Mouse (Mus musculus): Measurements from ENCODE around the gene Cmc2. TPM values are rescaled to one million over a fixed set of nuclear protein-coding genes. Genes with fewer than 3 reads are reported as not detected.

Gene Cmc2
- polyA plus RNA-seq, 1 experiment from 2014 or later, result 82.7 TPM

DNA sequence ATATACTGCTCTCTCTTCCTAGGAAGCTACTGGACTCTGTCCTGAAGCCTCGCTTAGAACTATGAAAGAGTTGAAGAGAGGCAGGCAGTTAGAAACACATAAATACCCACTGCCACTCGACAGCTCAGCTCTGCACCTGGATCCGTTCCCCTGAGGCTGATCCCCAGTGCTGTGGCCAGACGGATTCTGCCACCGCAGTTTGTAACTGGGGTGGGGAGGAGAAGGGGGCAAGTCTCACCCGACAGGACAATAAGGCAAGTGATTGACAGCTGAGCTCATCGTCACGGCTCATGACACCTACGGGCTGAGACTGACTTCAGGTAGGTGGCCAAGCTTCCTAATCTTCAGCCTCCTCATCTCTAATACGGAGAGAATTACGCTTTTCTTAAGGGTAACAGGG lies 47.7 kb downstream of the Cmc2 start:
- H3K4me1 ChIP-seq (ENCODE audit: control insufficient read depth, insufficient read depth, low read length), result no peaks in the 10 kb centered on the region
- H3K4me2 ChIP-seq (ENCODE audit: low read depth, severe bottlenecking), result no peak overlapping the region
- no peaks in the 10 kb centered on the region for H3K36me3 ChIP-seq (ENCODE audit: control insufficient read depth, insufficient read depth, low read length)
- H3K9me3 ChIP-seq (ENCODE audit: control insufficient read depth, low read length), result no peaks in the 10 kb centered on the region
- 76% methylated on average over 11 of the region's 11 CpGs for WGBS
- DNase-seq (ENCODE audit: low spot score) (no peak), ATAC-seq (ENCODE audit: insufficient number of reproducible peaks, low FRiP score, low TSS enrichment, low read depth) (no peak)
- H3K27me3 ChIP-seq (ENCODE audit: control insufficient read depth, insufficient read depth, low read length), result no peaks in the 10 kb centered on the region
- H3K4me3 ChIP-seq (ENCODE audit: low read depth, low read length), result no peak overlapping the region
- H3K9ac ChIP-seq (ENCODE audit: low read length), result no peak overlapping the region
- no peak overlapping the region for H3K27ac ChIP-seq (replicated peaks; ENCODE audit: low read depth, low read length)

DNA sequence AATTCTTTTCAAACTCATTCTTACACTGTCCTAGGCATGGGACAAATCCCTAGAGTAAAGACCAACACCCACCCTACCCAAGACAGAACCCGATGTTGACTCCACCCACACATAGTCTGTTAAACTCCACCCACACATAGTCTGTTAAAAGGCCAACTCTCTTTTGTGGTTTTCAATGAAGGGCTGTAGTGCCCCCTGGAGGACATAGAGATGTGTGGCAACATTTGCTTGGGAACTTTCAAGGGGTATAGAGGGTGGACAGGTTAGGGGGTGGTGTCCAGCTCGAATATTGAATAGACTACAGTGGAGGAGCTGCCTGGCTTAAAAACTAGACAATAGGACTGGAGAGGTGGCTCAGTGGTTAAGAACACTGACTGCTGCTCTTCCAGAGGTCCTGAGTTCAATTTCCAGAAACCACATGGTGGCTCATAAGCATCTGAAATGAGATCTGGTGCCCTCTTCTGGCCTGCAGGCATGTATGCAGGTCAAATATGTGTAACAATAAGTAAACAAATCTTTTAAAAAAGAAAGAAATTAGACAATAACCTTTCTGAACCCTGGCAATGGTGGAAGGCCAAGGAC lies 48.4 kb downstream of the Cmc2 start:
- Histone ChIP-seq H3K4me2 (ENCODE audit: low read depth, severe bottlenecking) (no peak overlapping the region), H3K27ac (replicated peaks; ENCODE audit: low read depth, low read length) (no peak overlapping the region), H3K9me3 (ENCODE audit: control insufficient read depth, low read length) (no peaks in the 10 kb centered on the region), H3K27me3 (ENCODE audit: control insufficient read depth, insufficient read depth, low read length) (no peaks in the 10 kb centered on the region), H3K9ac (ENCODE audit: low read length) (no peak overlapping the region), H3K4me3 (ENCODE audit: low read depth, low read length) (no peak overlapping the region), H3K36me3 (ENCODE audit: control insufficient read depth, insufficient read depth, low read length) (no peaks in the 10 kb centered on the region), H3K4me1 (ENCODE audit: control insufficient read depth, insufficient read depth, low read length) (no peaks in the 10 kb centered on the region)
- DNase-seq (ENCODE audit: low spot score), result no peak
- no peak for ATAC-seq (ENCODE audit: insufficient number of reproducible peaks, low FRiP score, low TSS enrichment, low read depth)
- 68% methylated on average over 2 of the region's 2 CpGs for WGBS

DNA sequence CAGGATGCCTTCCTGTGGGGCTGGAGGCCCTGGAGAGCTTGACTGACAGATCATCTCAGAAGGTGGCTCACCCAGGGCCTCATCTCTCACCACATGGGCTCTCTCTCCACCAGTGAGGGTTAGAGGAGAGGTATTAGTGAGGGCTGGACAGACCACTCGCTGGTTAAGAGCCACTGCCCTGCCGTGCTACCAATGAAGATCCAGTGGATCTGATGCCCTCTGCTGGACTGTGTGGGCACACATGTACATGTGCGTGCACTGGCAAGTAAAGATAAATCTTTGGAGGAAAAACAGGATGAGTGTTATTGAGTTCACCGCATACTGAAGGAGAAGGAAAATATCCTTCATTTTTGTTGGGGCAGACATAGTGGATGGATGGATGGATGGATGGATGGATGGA lies 52.6 kb downstream of the Cmc2 start:
- H3K27ac ChIP-seq (replicated peaks; ENCODE audit: low read depth, low read length), result no peak overlapping the region
- H3K9me3 ChIP-seq (ENCODE audit: control insufficient read depth, low read length), result no peaks in the 10 kb centered on the region
- peak; percentile 51 for DNase-seq (ENCODE audit: low spot score)
- H3K4me2 ChIP-seq (ENCODE audit: low read depth, severe bottlenecking), result no peak overlapping the region
- H3K9ac ChIP-seq (ENCODE audit: low read length), result no peak overlapping the region
- H3K4me1 ChIP-seq (ENCODE audit: control insufficient read depth, insufficient read depth, low read length), result no peaks in the 10 kb centered on the region
- WGBS, result 50% methylated on average over 4 of the region's 4 CpGs
- H3K36me3 ChIP-seq (ENCODE audit: control insufficient read depth, insufficient read depth, low read length), result no peaks in the 10 kb centered on the region
- no peaks in the 10 kb centered on the region; the same call in 1 of the 2 replicates for H3K27me3 ChIP-seq (ENCODE audit: control insufficient read depth, insufficient read depth, low read length)
- no peak for ATAC-seq (ENCODE audit: insufficient number of reproducible peaks, low FRiP score, low TSS enrichment, low read depth)
- H3K4me3 ChIP-seq (ENCODE audit: low read depth, low read length), result no peak overlapping the region

DNA sequence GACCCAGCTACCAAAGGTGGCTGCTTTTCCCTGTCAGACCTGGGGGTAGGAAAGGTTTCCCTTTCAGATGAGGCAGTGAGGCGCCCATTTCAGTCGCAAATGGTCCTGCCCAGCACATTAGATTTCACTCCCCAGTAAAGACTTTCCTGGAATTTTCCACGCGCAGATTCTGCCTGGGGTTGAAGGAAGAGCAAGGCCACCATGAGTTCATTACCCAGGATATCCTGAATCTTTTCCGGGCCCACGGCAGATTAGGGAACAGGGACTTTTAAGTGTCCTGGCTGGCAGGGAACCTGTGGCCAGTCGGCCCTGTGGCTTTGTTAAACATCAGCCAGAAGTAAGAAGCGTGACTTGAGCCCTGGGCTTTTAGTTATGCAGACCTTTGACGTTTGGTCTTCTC lies 53.9 kb downstream of the Cmc2 start:
- no peak overlapping the region for H3K4me2 ChIP-seq (ENCODE audit: low read depth, severe bottlenecking)
- no peak overlapping the region for H3K4me3 ChIP-seq (ENCODE audit: low read depth, low read length)
- no peak overlapping the region for H3K27ac ChIP-seq (replicated peaks; ENCODE audit: low read depth, low read length)
- DNase-seq (ENCODE audit: low spot score) (no peak), ATAC-seq (ENCODE audit: insufficient number of reproducible peaks, low FRiP score, low TSS enrichment, low read depth) (no peak)
- H3K36me3 ChIP-seq (ENCODE audit: control insufficient read depth, insufficient read depth, low read length), result no peaks in the 10 kb centered on the region
- WGBS, result 81% methylated on average over 9 of the region's 9 CpGs
- no peaks in the 10 kb centered on the region for H3K4me1 ChIP-seq (ENCODE audit: control insufficient read depth, insufficient read depth, low read length)
- H3K9me3 ChIP-seq (ENCODE audit: control insufficient read depth, low read length), result no peaks in the 10 kb centered on the region
- no peak overlapping the region for H3K9ac ChIP-seq (ENCODE audit: low read length)
- no peaks in the 10 kb centered on the region; the same call in 1 of the 2 replicates for H3K27me3 ChIP-seq (ENCODE audit: control insufficient read depth, insufficient read depth, low read length)

DNA sequence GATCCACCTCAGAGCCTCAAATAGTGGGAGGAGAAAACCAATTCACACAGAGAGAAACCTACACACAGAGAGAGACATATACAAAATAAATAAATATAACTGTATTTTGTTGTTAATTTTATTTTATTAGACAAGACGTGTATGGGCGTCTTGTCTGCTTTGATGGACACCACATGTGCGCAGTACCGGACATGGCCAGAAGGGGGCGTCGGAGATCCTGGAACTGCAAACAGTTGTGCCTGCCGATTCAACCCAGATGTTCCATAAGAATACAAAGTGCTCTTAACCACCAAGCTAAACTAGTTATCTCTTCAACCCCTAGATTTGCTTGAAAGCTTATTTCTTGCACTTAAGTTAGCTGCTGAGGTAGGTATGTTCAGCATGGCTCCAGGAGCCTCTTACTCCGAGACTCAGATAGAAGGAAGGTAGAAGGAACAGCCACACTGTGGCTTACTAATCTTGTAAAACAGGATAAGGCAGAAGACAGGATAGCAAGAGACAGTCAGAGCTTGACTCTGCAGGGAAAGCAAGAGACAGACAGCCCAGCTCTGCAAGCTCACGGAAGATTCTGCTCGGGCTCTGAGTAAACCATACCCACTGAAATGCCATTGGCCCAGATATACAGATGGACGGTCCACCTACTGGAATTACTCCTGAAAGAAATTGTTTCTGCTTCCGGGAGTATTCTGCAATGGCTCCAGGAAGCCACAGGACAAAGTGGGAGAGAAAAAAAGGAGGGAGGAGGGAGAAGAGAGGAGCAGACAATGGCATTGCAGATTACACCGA lies 54.9 kb downstream of the Cmc2 start:
- Histone ChIP-seq H3K27ac (replicated peaks; ENCODE audit: low read depth, low read length) (no peak overlapping the region), H3K9me3 (ENCODE audit: control insufficient read depth, low read length) (no peaks in the 10 kb centered on the region), H3K4me3 (ENCODE audit: low read depth, low read length) (no peak overlapping the region), H3K27me3 (ENCODE audit: control insufficient read depth, insufficient read depth, low read length) (no peaks in the 10 kb centered on the region; the same call in 1 of the 2 replicates), H3K4me2 (ENCODE audit: low read depth, severe bottlenecking) (no peak overlapping the region), H3K9ac (ENCODE audit: low read length) (no peak overlapping the region), H3K36me3 (ENCODE audit: control insufficient read depth, insufficient read depth, low read length) (no peaks in the 10 kb centered on the region), H3K4me1 (ENCODE audit: control insufficient read depth, insufficient read depth, low read length) (no peaks in the 10 kb centered on the region)
- DNase-seq (ENCODE audit: low spot score), result peak; percentile 67
- WGBS, result 73% methylated on average over 13 of the region's 13 CpGs
- no peak for ATAC-seq (ENCODE audit: insufficient number of reproducible peaks, low FRiP score, low TSS enrichment, low read depth)

GRCm38 (mm10) chr8:116864514-116864913 lies 56.7 kb downstream of the Cmc2 start:
- H3K36me3 ChIP-seq (ENCODE audit: control insufficient read depth, insufficient read depth, low read length), result no peaks in the 10 kb centered on the region
- H3K27ac ChIP-seq (replicated peaks; ENCODE audit: low read depth, low read length), result no peak overlapping the region
- H3K4me3 ChIP-seq (ENCODE audit: low read depth, low read length), result no peak overlapping the region
- WGBS, result 89% methylated on average over 3 of the region's 3 CpGs
- H3K9me3 ChIP-seq (ENCODE audit: control insufficient read depth, low read length), result no peaks in the 10 kb centered on the region; the same call in 1 of the 2 replicates
- DNase-seq (ENCODE audit: low spot score) (no peak), ATAC-seq (ENCODE audit: insufficient number of reproducible peaks, low FRiP score, low TSS enrichment, low read depth) (no peak)
- no peak overlapping the region for H3K4me2 ChIP-seq (ENCODE audit: low read depth, severe bottlenecking)
- H3K4me1 ChIP-seq (ENCODE audit: control insufficient read depth, insufficient read depth, low read length), result no peaks in the 10 kb centered on the region
- H3K27me3 ChIP-seq (ENCODE audit: control insufficient read depth, insufficient read depth, low read length), result no peaks in the 10 kb centered on the region; the same call in 1 of the 2 replicates
- H3K9ac ChIP-seq (ENCODE audit: low read length), result no peak overlapping the region

DNA sequence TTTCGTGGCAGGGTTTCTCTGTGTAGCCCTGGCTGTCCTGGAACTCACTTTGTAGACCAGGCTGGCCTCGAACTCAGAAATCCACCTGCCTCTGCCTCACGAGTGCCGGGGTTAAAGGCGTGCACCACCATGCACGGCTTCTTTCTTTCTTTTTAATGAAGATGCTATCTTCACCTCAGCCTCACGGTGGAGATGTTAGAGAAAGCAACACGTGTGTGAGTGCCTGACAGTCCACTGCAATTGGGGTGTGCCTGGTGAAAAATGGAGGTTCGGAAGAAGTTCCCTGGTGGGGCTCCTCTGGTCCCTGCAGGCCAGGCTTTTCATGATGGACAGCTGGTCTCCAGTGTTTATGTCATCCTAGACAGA lies 57.2 kb downstream of the Cmc2 start:
- Histone ChIP-seq H3K9me3 (ENCODE audit: control insufficient read depth, low read length) (no peaks in the 10 kb centered on the region; the same call in 1 of the 2 replicates), H3K4me1 (ENCODE audit: control insufficient read depth, insufficient read depth, low read length) (no peaks in the 10 kb centered on the region), H3K36me3 (ENCODE audit: control insufficient read depth, insufficient read depth, low read length) (no peaks in the 10 kb centered on the region), H3K4me2 (ENCODE audit: low read depth, severe bottlenecking) (no peak overlapping the region), H3K9ac (ENCODE audit: low read length) (no peak overlapping the region), H3K4me3 (ENCODE audit: low read depth, low read length) (no peak overlapping the region), H3K27ac (replicated peaks; ENCODE audit: low read depth, low read length) (no peak overlapping the region), H3K27me3 (ENCODE audit: control insufficient read depth, insufficient read depth, low read length) (no peaks in the 10 kb centered on the region; the same call in 1 of the 2 replicates)
- ATAC-seq (ENCODE audit: insufficient number of reproducible peaks, low FRiP score, low TSS enrichment, low read depth), result no peak
- no peak for DNase-seq (ENCODE audit: low spot score)
- WGBS, result 56% methylated on average over 8 of the region's 9 CpGs

DNA sequence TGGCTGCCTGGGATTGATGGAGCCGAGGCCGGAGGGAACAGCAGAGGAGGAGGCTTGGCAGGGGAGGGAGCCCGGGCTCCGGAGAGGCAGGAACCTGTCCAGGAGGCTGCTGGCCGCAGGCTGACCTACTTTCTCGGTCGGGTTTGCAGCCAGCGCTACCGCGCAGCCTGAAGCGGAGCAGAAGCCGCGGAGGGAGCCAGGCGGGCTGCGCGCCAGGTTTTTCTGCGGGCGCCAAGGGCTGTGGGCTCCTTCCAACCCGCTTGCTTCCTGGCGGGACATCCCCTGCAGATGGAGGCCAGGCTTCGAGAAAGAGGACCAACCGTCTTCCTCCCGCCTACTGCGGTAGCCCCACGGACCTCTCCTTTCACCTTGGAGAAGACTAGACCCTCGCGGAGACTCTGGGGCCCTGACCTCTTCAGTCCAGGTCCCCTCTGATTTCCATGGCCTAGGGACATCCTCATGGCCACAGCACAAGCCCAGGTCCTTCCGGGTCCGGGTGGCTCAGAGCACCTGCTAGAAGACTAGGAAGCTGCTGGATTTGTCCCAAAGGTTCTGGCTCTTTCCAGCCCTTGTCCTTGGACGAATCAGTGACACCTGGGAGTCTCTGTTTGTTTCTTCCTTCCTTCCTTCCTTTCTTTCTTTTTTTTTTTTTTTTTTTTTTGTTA lies 57.8 kb downstream of the Cmc2 start:
- Histone ChIP-seq H3K4me1 (ENCODE audit: control insufficient read depth, insufficient read depth, low read length) (no peaks in the 10 kb centered on the region), H3K9me3 (ENCODE audit: control insufficient read depth, low read length) (no peaks in the 10 kb centered on the region; the same call in 1 of the 2 replicates), H3K4me3 (ENCODE audit: low read depth, low read length) (peak overlapping the region; percentile 19; the same call in 1 of the 2 replicates), H3K4me2 (ENCODE audit: low read depth, severe bottlenecking) (peak overlapping the region; percentile 65), H3K36me3 (ENCODE audit: control insufficient read depth, insufficient read depth, low read length) (no peaks in the 10 kb centered on the region), H3K9ac (ENCODE audit: low read length) (peak overlapping the region; percentile 47; the same call in 1 of the 2 replicates), H3K27ac (replicated peaks; ENCODE audit: low read depth, low read length) (no peak overlapping the region), H3K27me3 (ENCODE audit: control insufficient read depth, insufficient read depth, low read length) (no peaks in the 10 kb centered on the region; the same call in 1 of the 2 replicates)
- WGBS, result 4% methylated on average over 30 of the region's 30 CpGs
- peak; percentile 65 for DNase-seq (ENCODE audit: low spot score)
- no peak for ATAC-seq (ENCODE audit: insufficient number of reproducible peaks, low FRiP score, low TSS enrichment, low read depth)
